Mouse (Mus musculus) Muller cell, postnatal 12 days (primary cell): ENCODE results near the gene Capza2.
A peak's percentile ranks its signal among the peaks of the same experiment; 100 is the strongest.

Source experiments
- DNase-seq: peaks from one replicate; pipeline ENCODE4 v3.0.0-alpha.2; 2015; ENCODE audit errors: inconsistent ontology term

The Capza2 gene

DNA sequence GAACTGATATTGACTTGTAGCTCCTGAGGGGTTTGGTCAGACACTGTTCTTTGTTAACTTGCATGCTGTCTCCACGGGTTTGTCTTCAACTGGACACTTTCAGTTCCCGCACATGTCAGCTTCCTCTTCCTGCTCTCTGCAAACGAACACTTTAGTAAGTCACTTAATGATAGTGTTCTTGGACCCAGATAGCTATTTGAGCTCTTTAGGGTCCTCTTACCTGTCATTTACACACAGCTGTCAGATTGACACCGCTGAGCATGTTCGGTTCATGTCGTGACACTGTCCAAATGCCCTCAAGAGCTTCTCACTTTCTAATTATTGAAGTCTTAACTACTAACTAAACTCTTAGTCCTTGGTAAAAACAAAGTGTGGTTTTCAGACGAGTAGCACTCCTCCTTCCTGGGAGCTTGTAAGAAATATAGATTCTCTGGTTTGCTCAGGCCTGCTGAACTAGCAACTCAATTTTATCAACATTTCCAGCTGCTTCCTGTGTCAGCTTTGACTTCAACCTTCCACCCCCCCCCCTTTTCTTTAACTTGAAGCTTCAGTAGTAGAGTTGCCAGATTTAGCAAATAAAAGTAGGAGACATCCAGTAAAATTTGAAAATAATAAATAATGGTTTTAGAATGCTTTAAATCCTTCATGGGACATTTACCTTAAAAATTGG, at the start of gene Capza2:
TSS of gene Capza2 (plus strand) at position 620 of the 670 bp plus-strand sequence.
- no peak for DNase-seq

DNA sequence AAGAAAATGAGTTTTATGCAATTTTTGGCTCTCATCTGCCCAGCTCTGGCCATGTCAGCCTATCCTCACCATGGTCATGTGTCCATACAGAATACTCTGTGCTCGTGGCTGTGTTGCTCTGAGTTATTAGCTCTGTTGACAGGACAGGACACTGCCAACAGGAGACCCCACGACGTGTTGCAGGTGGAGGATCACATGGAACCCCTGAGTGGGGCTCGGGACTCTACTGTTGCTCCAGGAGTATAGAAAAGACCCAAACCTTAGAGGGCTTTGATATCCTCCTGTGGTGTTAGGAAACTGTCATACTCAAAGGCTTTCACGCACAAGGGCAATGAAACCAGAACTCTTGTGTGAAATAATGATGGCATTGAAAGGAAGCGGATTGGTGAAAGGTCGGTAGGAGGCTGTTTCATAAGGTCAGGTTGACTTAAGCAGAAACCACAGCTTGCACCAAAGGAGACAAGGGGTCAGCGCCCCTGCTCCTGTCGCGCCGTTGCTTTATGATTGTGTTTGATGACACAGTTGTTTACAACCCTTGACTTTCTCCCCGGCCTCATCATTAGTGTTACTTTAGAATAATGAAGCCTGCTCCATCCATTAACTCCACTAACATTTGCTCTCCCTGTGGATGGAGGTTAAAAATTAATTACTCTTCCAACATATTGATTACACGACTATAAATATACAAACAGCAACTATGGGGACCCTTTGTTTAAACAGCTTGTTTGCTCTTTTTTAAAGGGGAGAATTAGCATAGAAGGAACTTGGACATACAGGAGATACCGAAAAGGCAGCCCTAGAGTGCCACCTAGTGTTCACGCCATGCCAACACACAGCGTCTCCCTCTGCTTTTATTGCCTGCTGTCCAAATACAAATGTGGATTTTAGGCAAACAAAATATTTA, 46.7 kb upstream of the Capza2 start:
- DNase-seq = peak; percentile 67

DNA sequence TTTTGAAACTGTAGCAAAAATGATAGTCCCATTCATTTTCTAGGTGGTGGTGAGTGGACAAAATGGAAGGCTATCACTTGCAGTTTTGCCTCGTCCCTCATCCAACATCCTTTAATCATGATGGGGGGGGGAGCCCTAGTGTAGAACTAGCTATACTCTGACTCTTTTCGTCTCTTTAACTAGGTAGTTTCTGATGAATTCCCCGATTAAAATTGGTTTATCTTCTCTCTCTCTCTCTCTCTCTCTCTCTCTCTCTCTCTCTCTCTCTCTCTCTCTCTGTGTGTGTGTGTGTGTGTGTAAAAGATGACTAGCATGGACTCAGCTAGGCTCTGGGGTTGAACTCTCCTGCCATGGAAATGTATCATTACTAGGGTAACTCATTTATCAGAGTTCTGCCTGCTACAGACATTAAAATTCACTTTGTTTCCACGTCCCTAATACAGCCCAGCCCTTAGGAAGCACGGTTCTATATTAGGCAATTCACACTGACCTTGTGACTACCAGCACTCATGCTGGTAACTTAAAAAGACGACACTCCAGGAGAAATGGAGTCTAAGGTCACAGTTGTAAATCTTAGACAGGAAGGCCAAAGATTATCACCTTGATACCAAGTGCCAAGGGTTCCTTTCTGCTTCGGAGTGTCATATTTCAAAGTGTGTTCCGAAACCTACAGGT, 45.9 kb upstream of the Capza2 start:
- DNase-seq = no peak

DNA sequence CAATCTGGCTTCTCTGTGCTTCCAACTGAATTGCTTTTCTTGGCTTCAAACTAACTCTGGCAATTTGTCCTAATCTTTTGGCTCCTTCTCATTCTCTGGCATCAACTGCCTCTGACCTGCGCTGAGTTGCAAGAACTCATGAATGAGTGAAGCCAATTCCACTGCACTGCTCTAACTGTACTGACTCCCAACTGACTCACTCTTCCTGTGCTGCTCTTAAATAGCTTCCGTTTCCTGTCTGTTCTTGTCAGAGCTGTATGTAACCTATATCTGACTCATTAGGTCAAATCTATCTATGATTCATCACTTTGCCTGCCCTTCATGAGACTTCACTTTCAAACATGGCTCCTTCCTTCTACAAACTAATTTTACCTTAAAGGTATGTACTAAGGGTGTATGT, 42.1 kb upstream of the Capza2 start:
- DNase-seq = peak; percentile 17

DNA sequence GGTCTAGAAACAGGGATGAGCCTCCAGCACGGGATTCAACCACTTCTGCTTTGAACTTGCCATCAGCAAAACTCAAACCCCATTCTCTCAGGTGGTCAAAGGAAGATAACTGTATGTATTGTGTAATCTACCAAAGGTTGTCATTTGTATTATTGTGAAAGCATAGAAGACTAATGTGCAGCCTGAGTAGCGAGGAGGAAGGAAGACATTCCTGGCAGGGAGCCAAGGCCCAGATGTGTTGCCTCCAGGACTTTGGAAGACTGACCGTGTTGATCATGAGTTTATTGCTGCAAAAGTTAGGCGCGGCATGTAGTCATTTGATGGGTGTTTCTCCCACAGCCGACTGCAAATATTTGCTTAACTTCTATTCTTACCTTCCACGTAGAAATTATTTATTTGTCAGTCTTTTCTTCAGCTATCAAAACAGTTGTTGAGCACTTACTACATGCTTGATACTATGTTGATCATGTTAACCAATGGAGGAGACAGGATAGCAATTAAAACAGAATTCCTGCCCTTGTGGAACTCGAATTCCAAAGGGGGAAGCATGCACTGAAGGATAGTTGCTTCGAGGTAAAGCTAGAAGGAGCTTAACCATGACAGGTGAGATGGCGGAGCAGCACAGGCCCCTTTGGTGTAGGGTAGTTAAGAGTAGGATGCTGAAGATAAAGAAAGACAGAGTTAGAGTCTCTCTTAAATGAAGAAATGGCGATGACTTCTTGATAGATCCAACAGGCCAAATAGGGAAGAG, 40.1 kb upstream of the Capza2 start:
- DNase-seq = no peak

DNA sequence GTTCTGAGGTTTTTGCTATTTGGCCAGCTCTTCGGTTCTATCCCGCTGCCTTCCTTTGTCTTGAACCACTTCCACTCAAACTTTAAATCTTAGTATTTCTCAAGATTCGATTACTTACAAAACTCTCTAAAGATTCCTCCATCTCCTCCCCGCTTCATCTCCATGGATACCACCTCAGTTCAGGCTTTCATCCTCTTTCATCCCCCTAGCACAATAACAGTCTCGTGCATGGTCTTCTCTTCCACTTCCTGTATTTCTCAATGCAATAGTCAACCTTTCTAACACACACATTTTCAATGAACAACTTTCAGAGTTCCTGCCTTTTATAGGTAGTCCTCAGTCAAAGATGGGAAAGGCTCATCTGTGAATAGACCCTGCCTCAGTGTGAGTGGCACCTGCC, 36.7 kb upstream of the Capza2 start:
- no peak for DNase-seq

DNA sequence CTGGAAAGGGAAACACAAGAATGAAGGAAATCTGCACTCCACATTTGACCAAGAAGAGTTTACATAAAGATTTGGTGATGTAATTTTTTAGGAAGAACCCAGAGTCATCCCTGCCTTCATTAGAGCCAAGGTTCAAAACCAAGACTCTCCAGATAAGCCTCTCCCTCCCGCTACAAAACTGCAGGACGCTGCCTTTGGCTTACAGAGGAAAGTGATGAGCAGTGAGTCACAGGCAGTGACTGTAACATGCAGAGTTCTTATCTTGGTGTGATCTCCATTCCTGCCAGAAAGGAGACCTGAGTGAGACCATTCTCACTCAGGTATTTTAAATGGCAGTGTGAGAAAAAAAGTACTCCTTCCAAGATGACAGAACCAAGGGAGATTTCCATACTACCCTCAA, 34.5 kb upstream of the Capza2 start:
- DNase-seq = no peak

DNA sequence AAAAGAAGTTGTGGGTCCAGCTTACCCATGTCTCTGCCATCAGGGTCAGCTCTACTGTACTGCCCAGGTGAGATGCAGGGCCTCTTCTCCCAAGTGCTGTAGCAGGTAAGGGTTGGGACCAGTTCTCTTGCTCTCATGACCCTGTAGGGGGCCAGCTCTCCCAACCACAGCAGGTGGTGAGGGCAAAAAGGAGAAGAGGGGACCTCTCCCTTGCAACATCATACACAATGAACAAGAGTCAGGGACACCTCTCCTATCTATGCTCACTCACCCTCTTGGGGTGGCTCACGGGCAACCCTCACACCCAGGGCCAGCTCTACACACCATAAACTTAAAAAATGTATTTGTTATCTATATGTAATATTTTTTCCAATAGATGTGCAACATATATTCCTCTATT, 29.1 kb upstream of the Capza2 start:
- no peak for DNase-seq

DNA sequence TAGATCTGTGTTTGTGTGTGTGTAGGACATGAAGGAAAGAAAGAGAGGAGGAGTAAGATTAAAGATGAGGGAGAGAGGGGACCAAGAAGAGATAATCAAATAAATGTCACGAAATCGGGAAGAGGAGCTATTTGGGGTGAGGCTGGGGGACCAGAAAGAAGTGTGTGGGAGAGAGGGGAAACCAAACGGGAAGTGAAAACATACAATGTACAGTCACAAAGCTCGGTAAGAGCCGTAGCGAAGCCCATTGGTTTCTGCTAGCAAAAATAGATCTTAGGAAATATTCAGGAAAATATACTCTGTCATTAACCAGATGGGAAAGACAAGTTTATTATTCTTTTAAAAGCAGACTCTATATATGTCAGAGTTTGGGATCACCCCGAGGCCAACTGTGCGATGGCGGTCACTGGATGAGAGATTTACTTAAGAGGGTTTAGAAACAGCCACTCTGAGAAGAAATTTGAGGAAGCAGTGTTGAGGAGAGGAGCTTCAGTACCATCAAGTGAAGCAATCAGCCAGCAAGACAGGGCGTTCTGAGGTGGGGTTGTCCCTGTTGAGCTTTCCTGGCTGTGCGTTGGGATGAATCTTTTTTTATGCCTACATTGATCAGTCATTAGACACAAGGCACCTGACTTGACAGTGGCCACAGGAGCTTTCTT, 24.6 kb upstream of the Capza2 start:
- DNase-seq = no peak

DNA sequence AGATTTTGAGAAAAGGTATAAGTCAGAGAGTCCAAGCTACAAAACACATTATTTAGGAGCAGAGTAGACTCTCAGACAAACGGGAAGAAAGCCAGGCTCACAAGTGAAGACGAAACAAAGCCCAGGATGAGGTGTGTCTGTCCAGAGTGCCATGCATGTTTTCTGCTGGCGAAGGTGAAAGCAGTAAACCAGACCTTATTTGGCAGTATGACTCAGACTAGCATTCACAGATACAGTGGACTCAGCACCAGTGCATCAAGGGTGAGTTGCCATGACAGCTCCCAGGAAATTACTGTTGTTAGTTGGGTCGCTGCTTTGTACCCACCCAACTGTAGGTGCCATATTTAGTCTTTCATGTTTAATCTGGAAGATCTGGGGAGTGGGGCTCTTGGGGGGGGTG, 23.4 kb upstream of the Capza2 start:
- DNase-seq = no peak

DNA sequence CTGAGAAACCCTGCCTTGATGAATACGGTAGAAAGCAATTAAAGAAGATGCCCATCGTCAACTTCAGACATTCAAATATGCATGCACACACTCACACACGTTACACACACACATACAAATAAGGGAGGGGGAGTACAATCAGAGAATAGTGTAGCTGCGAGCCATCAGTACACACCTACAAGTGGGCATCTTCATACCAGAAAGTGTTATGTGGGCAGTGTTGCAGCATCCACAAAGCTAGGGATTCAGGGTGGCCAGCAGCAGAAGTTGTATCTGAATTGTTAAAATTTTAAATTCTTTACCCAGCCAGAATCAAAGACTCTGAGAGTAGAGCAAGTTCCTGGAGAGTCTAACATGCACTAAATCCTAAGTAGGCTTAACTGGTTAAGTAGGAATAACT, 15.2 kb upstream of the Capza2 start:
- DNase-seq = no peak

DNA sequence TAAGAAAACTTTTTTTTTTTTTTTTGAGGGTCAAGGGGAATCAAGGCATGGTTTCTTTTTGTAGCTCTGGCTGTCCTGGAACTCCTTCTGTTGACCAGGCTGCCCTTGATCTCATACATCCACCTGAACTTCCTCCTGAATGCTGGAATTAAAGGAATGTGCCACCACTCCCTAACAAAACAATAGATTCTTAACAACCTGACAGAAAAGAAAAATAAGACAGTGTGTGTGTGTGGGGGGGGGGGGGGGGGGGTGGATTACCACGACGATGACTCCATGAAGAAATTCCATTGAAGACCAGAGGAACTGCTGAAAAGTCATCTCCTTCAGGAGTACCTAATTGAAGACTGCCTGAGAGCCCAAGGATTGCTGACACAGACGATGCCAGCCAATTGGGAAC, 14.6 kb upstream of the Capza2 start:
- no peak for DNase-seq

DNA sequence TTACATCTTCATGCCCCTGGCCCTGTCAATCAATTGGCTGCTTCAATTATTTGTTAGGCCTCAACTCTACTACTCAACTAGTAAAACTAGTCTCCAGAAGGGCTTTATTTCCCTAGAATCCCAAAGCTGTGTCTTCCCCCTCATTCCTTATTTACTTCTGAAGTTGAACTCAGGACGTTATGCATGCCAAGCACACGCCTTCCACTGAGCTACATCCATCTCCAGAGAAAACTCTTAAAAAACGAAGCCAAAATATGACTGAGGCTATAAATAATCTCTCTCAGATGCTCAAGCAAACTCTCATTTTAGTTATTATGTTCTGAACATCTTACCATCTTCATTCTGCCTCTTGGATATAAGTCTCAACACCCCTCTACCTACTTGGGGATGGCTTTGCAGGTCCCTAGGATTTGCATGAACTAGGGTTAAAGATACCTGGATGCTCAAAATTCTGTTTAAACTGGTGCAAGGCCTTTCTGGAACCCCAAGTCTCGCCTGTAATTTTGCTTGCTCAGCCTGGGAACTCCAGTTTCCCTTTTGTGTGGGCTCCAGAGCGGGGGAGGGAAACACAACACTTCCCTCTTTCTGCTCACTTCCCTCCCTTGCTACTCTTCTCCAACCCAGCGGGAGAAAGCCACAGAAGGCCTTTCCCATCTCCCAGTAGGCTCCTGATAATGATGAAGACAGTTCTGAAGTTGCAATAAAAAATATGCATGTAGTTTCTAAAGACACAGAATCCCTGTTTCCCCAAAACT, 7.2 kb upstream of the Capza2 start:
- DNase-seq = no peak

DNA sequence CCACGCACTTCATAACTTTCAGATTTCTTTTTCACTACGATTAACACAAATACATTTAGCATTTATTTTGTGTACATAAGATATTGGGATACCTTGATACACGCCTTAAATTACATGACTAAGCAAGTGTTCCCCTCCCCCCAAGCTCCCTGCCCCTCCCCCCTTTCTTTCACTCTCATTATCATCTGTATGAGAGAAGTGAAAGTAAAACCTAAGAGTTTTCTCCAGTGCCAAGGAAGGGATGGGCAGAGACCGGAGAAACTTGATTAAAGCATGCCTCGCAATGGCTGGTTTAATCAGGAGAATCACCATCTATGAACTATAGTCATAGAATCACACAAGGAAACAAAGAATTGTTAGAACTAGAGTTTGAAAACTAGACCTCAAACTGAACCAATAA, 6.3 kb upstream of the Capza2 start:
- DNase-seq = no peak

DNA sequence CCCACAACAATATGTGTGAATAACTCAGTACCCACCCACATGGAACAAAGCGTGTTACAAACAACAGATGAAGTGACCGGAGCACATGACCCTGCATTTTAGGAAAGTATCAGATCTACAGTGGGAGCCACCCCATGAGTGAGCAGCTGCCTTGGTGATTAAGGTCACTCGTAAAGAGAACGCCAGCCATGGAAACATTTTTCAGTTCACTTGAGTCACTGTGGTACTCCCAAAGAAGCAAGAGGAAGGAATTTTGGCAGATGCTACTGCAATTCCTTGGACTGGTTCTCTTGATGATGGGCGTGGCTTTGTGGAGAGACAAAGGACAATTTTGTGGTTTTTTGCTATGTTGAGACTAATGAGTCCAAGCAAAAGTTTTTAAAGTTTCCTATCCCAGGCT, 4.4 kb upstream of the Capza2 start:
- DNase-seq = peak; percentile 95

DNA sequence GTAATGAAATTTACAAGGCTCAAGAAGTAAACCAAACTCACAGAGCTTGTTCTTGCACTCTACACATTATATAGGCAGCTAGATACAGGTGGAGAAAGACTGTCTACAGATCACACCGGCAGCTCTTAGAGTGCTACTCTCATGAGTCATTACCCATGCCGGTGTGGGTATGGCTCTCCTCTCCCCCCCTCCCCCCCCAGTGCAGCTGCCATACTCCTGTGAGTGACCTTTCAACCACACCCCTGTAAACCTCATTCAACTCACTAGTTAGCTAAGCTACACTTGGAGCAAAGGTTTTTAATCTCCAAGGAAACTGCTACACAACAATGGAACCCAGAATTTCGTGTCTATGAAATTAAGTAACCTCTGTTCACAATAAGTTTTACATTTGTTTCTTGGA, 2.2 kb upstream of the Capza2 start:
- DNase-seq = no peak

DNA sequence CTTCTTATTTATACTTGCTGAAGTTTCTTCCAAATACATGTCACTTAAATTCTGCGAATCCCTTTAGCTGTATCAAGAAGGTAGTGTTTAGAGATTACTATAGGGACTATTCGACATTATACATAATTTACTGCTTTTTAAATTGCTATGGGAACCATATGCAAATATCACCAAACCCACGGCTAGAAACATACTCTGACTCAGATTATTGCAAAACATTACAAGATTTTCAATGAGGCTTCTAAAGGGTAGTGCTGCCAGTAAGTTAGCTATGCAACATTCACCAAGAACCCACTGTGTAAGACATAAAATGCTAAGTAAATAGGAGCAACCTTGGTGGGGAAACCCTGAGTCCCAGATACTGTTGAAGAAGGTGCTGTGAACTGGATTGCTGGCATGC, 1.0 kb upstream of the Capza2 start:
- DNase-seq = no peak

DNA sequence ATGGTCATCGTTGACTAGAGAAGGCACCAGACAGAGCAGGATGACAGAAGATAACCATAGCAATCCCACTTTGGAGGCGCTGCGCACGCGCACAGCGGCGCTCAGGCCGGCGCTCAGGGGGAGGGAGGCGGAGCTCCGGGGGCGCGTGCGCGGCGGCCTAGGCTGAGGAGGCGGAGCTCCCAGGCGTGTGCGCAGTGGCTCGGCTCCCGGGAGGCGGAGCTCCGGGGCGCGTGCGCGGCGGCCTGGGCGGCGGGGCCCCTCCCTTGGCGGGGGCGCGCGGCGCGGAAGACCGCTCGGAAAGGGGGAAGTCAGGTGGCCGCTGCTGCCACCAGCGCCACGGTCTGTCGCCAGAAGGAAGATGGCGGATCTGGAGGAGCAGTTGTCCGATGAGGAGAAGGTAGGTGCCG, 733 bp downstream of the Capza2 start:
- peak; percentile 98 for DNase-seq

DNA sequence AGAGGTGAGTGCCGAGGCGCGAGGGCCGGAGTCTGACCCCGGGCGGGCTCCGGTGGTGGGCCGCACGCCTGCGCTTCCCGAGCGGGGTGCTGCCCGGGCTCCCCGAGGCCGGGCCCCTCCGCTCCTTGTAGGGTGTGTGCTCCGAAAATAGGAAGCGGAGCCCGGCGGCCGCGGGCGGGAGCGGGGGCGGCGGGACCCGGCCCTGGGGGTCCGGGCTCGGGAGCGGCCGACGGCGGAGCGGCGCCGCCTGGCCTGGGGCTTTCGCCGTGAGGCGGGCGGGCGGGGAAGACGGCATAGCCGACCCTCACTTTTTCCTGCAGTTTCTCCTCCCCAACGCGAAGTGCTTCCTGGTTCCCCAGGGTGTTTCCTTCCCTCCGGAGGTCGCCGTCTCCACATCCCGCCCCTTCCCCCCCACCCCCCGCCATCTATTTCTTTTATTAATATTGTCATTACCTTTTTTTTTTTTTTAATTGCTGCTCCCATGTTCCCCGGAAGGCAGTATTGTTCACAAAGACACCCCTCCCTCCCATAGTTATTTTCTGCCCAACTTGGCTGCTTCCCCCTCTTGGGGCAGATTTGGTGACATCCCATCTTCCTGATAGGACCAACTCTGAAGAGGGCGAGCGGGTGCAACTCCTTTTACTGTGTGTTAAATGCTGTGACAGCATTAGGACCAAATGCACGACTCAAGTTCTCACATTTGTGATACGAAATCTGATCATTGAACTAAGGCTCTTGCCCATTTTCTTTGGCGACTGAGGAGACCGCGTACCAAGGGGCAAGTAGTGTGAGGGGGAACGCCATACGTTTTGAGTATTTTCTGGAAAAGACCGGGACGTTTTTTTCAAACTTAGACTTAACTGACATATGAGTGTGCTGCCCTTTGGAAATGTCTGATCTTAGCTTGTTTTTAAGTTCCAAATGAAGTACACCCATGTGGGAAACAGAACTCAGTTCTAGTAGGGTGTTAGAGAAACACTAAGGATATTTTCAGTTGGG, 1.5 kb downstream of the Capza2 start:
- DNase-seq = peak; percentile 57
